Mouse (Mus musculus) erythroid progenitor cell, adult 5-6 weeks (primary cell): ENCODE results near the gene Abhd17b. TPM values are rescaled to one million over a fixed set of nuclear protein-coding genes. Genes with fewer than 3 reads are reported as not detected.

Experiments
- ATAC-seq: replicated peaks from 2 replicates; pipeline ENCODE4 v1.8.0; 2016; ENCODE audit warnings: moderate number of reproducible peaks, mild to moderate bottlenecking, moderate TSS enrichment, inconsistent platforms; ENCODE audit not compliant: poor library complexity, low FRiP score, severe bottlenecking
- total RNA-seq, 2 experiments: library from RNA; stranded (forward) in 1 of 2; stranded (reverse) in 1 of 2; fragments of 150-400 nt in 1 of 2; fragments of 186-747, 209-891 nt in 1 of 2; gene quantifications; 2 replicates each; pipeline versions ENCODE4 v1.2.3 to v1.2.4; 2015 to 2017; ENCODE audit warnings: low replicate concordance in 2 of 2

Abhd17b gene
- total RNA-seq, 2 experiments from 2014 or later = 10.0 to 28.9 TPM

GRCm38 (mm10) chr19:21725168-21725567 lies 72.2 kb downstream of the Abhd17b start:
- ATAC-seq = no peak

GRCm38 (mm10) chr19:21727081-21727480 lies 74.1 kb downstream of the Abhd17b start:
- no peak for ATAC-seq

GRCm38 (mm10) chr19:21728342-21728741 lies 75.4 kb downstream of the Abhd17b start:
- no peak for ATAC-seq

GRCm38 (mm10) chr19:21731887-21732286 lies 78.9 kb downstream of the Abhd17b start:
- no peak for ATAC-seq

- ATAC-seq = no peak
Observed at GRCm38 (mm10) chr19:21733176-21733575, 80.2 kb downstream of the Abhd17b start.

GRCm38 (mm10) chr19:21734112-21734511 lies 81.1 kb downstream of the Abhd17b start:
- ATAC-seq = no peak

Other genes with a start within 250 kb of the Abhd17b start
- 60.9 and 78.0 TPM in 2 replicates for gene Gda, start 179.7 kb upstream of the Abhd17b start, total RNA-seq (2015; ENCODE audit: low replicate concordance)
- gene Gda, start 179.7 kb upstream of the Abhd17b start, total RNA-seq (2017; ENCODE audit: low replicate concordance) = 103 and 106 TPM in 2 replicates
- 10.5 and 10.9 TPM in 2 replicates for gene 1110059E24Rik, start 209 bp upstream of the Abhd17b start, total RNA-seq (2015; ENCODE audit: low replicate concordance)
- gene 1110059E24Rik, start 209 bp upstream of the Abhd17b start, total RNA-seq (2017; ENCODE audit: low replicate concordance) = 4.7 and 5.4 TPM in 2 replicates
- gene Cemip2, start 125.2 kb downstream of the Abhd17b start, total RNA-seq (2015; ENCODE audit: low replicate concordance) = 1.7 and 2.2 TPM in 2 replicates
- gene Cemip2, start 125.2 kb downstream of the Abhd17b start, total RNA-seq (2017; ENCODE audit: low replicate concordance) = 3.3 and 3.8 TPM in 2 replicates